Mouse (Mus musculus) embryo, embryonic 10.5 days (tissue): ENCODE data around the gene Zfp202.
A peak's percentile ranks its signal among the peaks of the same experiment; 100 is the strongest.
"Not testable (repeated sequence)": the region's sequence is repeated elsewhere in the genome, so short reads cannot be mapped to it uniquely, and the experiment has no call there.

ENCODE experiments used
- DNase-seq: peaks from one replicate; pipeline ENCODE4 v3.0.0-alpha.2; 2015; ENCODE audit warnings: low spot score

Gene Zfp202

GRCm38 (mm10) chr9:40192098-40193038, at the start of gene Zfp202:
TSS of gene Zfp202 (plus strand) at chr9:40192316.
- peak; percentile 92 for DNase-seq

GRCm38 (mm10) chr9:40155118-40155644, 36.9 kb upstream of the Zfp202 start:
- no peak for DNase-seq

- no peak for DNase-seq
Measured at GRCm38 (mm10) chr9:40166446-40166845, 25.7 kb upstream of the Zfp202 start.

GRCm38 (mm10) chr9:40177017-40177416, 15.1 kb upstream of the Zfp202 start:
- no peak for DNase-seq

- DNase-seq = no peak
Measured at GRCm38 (mm10) chr9:40180620-40181019, 11.5 kb upstream of the Zfp202 start, which contains the start of gene Olfr986. TSS of gene Olfr986 (plus strand) at chr9:40180920.

- not testable (repeated sequence) for DNase-seq
Measured at GRCm38 (mm10) chr9:40185166-40185565, 7.0 kb upstream of the Zfp202 start.

GRCm38 (mm10) chr9:40191086-40191876, 835 bp upstream of the Zfp202 start:
- peak; percentile 10 for DNase-seq

- DNase-seq = no peak
Measured at GRCm38 (mm10) chr9:40195981-40196380, 3.9 kb downstream of the Zfp202 start.

GRCm38 (mm10) chr9:40206546-40206950, 14.4 kb downstream of the Zfp202 start:
- DNase-seq = no peak

GRCm38 (mm10) chr9:40210744-40211143, 18.6 kb downstream of the Zfp202 start:
- no peak for DNase-seq

GRCm38 (mm10) chr9:40214058-40214457, 21.9 kb downstream of the Zfp202 start:
- DNase-seq = no peak

GRCm38 (mm10) chr9:40216651-40217050, 24.5 kb downstream of the Zfp202 start:
- no peak for DNase-seq

- no peak for DNase-seq
Measured at GRCm38 (mm10) chr9:40224289-40224688, 32.2 kb downstream of the Zfp202 start.

GRCm38 (mm10) chr9:40227874-40228789, 36.0 kb downstream of the Zfp202 start:
- DNase-seq = peak; percentile 86

- DNase-seq = no peak
Measured at GRCm38 (mm10) chr9:40228804-40229331, 36.8 kb downstream of the Zfp202 start.

- DNase-seq = no peak
Measured at GRCm38 (mm10) chr9:40229479-40229878, 37.4 kb downstream of the Zfp202 start.

GRCm38 (mm10) chr9:40231019-40231418, 38.9 kb downstream of the Zfp202 start:
- no peak for DNase-seq

- no peak for DNase-seq
Measured at GRCm38 (mm10) chr9:40234233-40235072, 42.3 kb downstream of the Zfp202 start.

- no peak for DNase-seq
Measured at GRCm38 (mm10) chr9:40235220-40235619, 43.1 kb downstream of the Zfp202 start.

- DNase-seq = no peak
Measured at GRCm38 (mm10) chr9:40239749-40240148, 47.6 kb downstream of the Zfp202 start.
